Mouse (Mus musculus) ES-E14 (cell line): ENCODE measurements around the gene Cep128.

Source experiments
- CHD2 ChIP-seq: IDR thresholded peaks from 2 replicates; pipeline ENCODE4 v1.6.1; 2014; ENCODE audit warnings: mild to moderate bottlenecking, low read depth, low read length, inconsistent platforms
- MAFK ChIP-seq: IDR thresholded peaks from 2 replicates; pipeline ENCODE4 v1.6.1; 2014; ENCODE audit warnings: mild to moderate bottlenecking, low read depth, low read length, inconsistent platforms; ENCODE audit not compliant: insufficient read depth
- ZC3H11A ChIP-seq: IDR thresholded peaks from 2 replicates; pipeline ENCODE4 v1.6.1; 2012; ENCODE audit warnings: low read depth, mild to moderate bottlenecking, inconsistent platforms, low read length, borderline replicate concordance
- ZNF384 ChIP-seq: IDR thresholded peaks from 2 replicates; pipeline ENCODE4 v1.6.1; 2012; ENCODE audit warnings: low read depth, low read length, inconsistent platforms

GRCm38 (mm10) chr12:91065423-91065822 is 318.8 kb downstream of the Cep128 start:
- no peak for TF ChIP-seq CHD2
- TF ChIP-seq ZC3H11A = no peak
- no peak for TF ChIP-seq MAFK
- no peak for TF ChIP-seq ZNF384
